Mouse (Mus musculus) liver, adult 2 months (tissue): ENCODE results near the gene Lrrc8a. TPM values are rescaled to one million over a fixed set of nuclear protein-coding genes. Genes with fewer than 3 reads are reported as not detected.

Experiments
- DNase-seq: peaks from one replicate; pipeline ENCODE4 v3.0.0-alpha.2; 2011; ENCODE audit warnings: low read depth, low spot score; ENCODE audit errors: extremely low read depth
- H3K27ac ChIP-seq: fragments of 200-500 bp; replicated peaks from 2 replicates; pipeline ENCODE4 v1.5.1; 2012; ENCODE audit warnings: low read depth, mild to moderate bottlenecking, control low read depth, inconsistent platforms, low read length; ENCODE audit not compliant: insufficient read depth
- H3K27me3 ChIP-seq: fragments of 200-500 bp; 2 replicates; pipeline ENCODE4 v1.6.1; 2012; ENCODE audit warnings: mild to moderate bottlenecking, moderate library complexity, low read length, inconsistent platforms; ENCODE audit not compliant: control insufficient read depth, insufficient read depth
- H3K36me3 ChIP-seq: fragments of 200-500 bp; 2 replicates; pipeline ENCODE4 v1.6.1; 2012; ENCODE audit warnings: low read length, inconsistent platforms; ENCODE audit not compliant: control insufficient read depth, insufficient read depth
- H3K4me1 ChIP-seq: fragments of 200-500 bp; 2 replicates; pipeline ENCODE4 v1.6.1; 2011; ENCODE audit warnings: low read length; ENCODE audit not compliant: control insufficient read depth, insufficient read depth
- H3K4me3 ChIP-seq: fragments of 200-500 bp; 2 replicates; pipeline ENCODE4 v1.5.1; 2011; ENCODE audit warnings: low read depth, mild to moderate bottlenecking, control low read depth, low read length, moderate library complexity; ENCODE audit not compliant: insufficient read depth
- H3K79me2 ChIP-seq: fragments of 200-500 bp; 2 replicates; pipeline ENCODE4 v1.6.1; 2012; ENCODE audit warnings: inconsistent platforms, mild to moderate bottlenecking, low read length, moderate library complexity; ENCODE audit not compliant: control insufficient read depth, insufficient read depth
- H3K9ac ChIP-seq: fragments of 200-500 bp; 2 replicates; pipeline ENCODE4 v1.6.1; 2012; ENCODE audit warnings: low read depth, mild to moderate bottlenecking, control low read depth, inconsistent platforms, low read length
- CTCF ChIP-seq: fragments of 200-500 bp; IDR thresholded peaks from 2 replicates; pipeline ENCODE4 v1.5.1; 2011; ENCODE audit warnings: low read depth, low read length, control low read depth
- POLR2A ChIP-seq: fragments of 200-500 bp; IDR thresholded peaks from 2 replicates; pipeline ENCODE4 v1.6.1; 2011; ENCODE audit warnings: low read length, control low read depth; ENCODE audit not compliant: insufficient read depth; ENCODE audit errors: extremely low read depth
- WGBS: fragments of 180-500 bp; shearing (Covaris S2); methylation state at CpG from one replicate; pipeline ENCODE4 v1.1.7; 2018; 5-methylcytosine and 5-hydroxymethylcytosine counted together
- polyA plus RNA-seq: library from polyadenylated mRNA; depleted of rRNA; stranded (reverse); fragments of >200 nt; gene quantifications from 2 replicates; pipeline ENCODE4 v1.2.3, GENCODE M21; 2012
- total RNA-seq: library from RNA; depleted of rRNA; stranded (reverse); fragments of >200 nt; gene quantifications from 2 replicates; pipeline ENCODE4 v1.2.3, GENCODE M21; 2014

Lrrc8a gene
- total and polyA plus RNA-seq, 2 experiments, result 8.5 to 22.6 TPM

DNA sequence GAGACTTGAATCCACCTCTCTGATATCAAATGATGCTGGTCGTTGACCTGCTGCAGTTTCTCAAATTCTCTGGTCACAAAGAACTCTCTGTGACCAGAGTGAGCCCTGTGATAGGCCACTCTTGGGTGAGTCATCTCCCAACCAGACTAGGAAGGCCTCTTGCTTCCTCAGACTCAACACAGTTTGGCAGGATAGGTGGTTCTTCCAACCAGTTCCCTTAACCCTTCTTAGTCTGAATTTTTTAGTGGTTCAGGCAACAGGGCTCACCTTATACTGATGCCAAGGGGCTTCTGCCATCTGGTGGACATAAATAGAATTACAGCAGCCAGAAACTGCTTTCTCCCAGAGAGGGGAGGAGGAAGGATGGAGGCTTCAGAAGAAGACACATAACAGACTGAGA lies 32.6 kb downstream of the Lrrc8a start:
- WGBS, result 0% methylated on average over 1 of the region's 1 CpGs
- H3K27ac ChIP-seq, result peak overlapping the region; percentile 15
- H3K9ac ChIP-seq, result no peak overlapping the region
- H3K27me3 ChIP-seq, result no peaks in the 10 kb centered on the region
- H3K4me3 ChIP-seq, result no peak overlapping the region
- H3K4me1 ChIP-seq, result peaks cover 32% of the 10 kb centered on the region
- peak; percentile 27; the same call in 1 of the 2 replicates for TF ChIP-seq CTCF
- TF ChIP-seq POLR2A, result no peak
- H3K79me2 ChIP-seq, result peaks cover 11% of the 10 kb centered on the region
- H3K36me3 ChIP-seq, result peaks cover 17% of the 10 kb centered on the region
- peak; percentile 94 for DNase-seq

DNA sequence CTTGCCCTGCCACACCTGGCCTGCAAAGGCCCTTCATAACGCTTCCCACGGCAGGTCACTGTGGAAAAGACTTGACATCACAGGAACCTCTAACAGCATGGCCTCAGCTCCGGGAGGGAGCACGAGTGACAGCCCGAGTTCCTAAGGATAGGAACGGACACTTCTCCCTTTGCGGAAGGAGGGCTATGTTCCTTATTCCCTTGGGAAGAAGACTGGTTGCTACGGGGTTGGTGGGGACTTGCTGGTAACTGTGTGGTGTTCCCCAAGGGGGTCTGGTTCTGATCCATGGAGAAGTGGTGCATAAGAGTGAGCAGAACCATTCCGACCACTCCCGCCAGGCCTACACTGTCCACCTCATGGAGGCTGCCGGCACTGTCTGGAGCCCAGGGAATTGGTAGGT lies 43.2 kb downstream of the Lrrc8a start, which contains the start of gene Gm28038:
Gene Gm28038, plus strand, starts transcription at position 301 of the 400 bp plus-strand sequence.
- DNase-seq, result no peak
- Histone ChIP-seq H3K4me3 (no peak within 1 kb of the TSS), H3K36me3 (peaks cover 7% of the 10 kb centered on the region; the same call in 1 of the 2 replicates), H3K27me3 (no peaks in the 10 kb centered on the region), H3K79me2 (peaks cover 5% of the 10 kb centered on the region; the same call in 1 of the 2 replicates), H3K27ac (no peak within 1 kb of the TSS), H3K9ac (no peak within 1 kb of the TSS), H3K4me1 (peaks cover 5% of the 10 kb centered on the region)
- TF ChIP-seq CTCF (no peak), POLR2A (no peak)
- 97% methylated on average over 11 of the region's 11 CpGs for WGBS

DNA sequence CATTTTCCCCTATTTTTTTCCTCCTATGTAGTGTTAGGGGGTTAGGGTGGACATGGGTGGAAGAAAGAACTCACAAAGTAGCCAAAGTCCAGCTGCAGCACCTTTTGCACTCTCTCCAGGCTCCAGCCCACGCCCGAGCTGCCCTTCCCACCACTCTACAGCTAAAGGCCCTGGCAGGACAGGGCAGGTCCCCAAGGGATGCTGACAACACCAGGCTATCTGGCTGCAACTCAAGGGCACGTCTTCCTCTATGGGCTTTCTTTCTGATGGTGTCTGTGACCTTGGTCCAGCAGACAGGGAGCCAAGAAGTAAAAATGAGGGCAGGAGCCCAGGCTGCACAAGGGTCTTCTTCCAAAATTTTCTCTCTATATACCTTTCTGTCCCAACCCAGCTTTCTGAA lies 44.1 kb downstream of the Lrrc8a start:
- H3K79me2 ChIP-seq, result peaks cover 12% of the 10 kb centered on the region; the same call in 1 of the 2 replicates
- peaks cover 7% of the 10 kb centered on the region; the same call in 1 of the 2 replicates for H3K36me3 ChIP-seq
- no peak for DNase-seq
- no peak overlapping the region for H3K4me3 ChIP-seq
- H3K9ac ChIP-seq, result no peak overlapping the region
- H3K27ac ChIP-seq, result no peak overlapping the region
- no peaks in the 10 kb centered on the region for H3K27me3 ChIP-seq
- whole genome bisulfite sequencing, result 66% methylated on average over 3 of the region's 3 CpGs
- TF ChIP-seq CTCF (no peak), POLR2A (no peak)
- H3K4me1 ChIP-seq, result peaks cover 5% of the 10 kb centered on the region

DNA sequence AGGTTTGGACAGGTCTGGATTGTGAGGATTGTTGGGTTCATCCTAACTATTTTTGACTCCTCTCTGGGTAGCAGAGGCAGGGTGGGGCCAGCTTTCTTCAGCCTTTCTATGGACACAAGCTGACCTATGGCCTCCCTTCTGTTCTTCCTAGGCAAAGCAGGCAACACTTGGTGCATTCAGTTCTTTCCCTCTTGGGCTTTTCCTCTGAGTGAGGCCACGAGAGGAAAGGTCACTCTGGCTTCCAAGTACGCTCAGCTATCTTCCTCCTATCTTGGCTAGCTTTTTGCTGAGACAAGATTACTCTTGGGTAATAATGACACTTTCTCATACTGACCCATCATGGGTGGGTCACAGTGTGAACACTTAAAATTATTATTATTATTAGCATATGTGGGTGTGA lies 45.7 kb downstream of the Lrrc8a start:
- H3K27me3 ChIP-seq, result no peaks in the 10 kb centered on the region
- DNase-seq, result no peak
- peaks cover 16% of the 10 kb centered on the region; the same call in 1 of the 2 replicates for H3K79me2 ChIP-seq
- 70% methylated on average over 2 of the region's 2 CpGs for WGBS
- peaks cover 2% of the 10 kb centered on the region; the same call in 1 of the 2 replicates for H3K36me3 ChIP-seq
- H3K27ac ChIP-seq, result no peak overlapping the region
- no peak overlapping the region for H3K4me3 ChIP-seq
- H3K9ac ChIP-seq, result no peak overlapping the region
- no peak for TF ChIP-seq CTCF
- no peak for TF ChIP-seq POLR2A
- peaks cover 8% of the 10 kb centered on the region for H3K4me1 ChIP-seq

DNA sequence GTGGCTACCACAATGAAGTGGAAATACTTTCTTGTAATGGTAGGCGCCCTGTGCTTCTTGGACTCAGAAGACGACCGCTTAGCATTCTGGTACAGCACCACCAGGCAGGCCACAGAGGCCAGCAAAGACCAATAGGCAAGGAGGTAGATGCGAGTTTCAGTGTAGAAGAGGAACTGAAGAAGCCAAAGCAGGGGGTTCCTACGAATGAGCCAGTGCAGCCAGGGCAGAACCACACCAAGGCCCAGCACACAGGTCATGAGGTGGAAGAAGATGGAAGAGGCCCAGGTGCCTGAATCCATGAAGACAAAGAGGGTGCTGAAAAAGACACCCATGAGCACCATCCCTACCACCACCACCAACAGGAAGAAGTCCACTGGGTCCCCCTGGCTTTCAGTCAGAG lies 47.5 kb downstream of the Lrrc8a start:
- no peak for TF ChIP-seq POLR2A
- TF ChIP-seq CTCF, result no peak
- 93% methylated on average over 5 of the region's 5 CpGs for WGBS
- H3K4me3 ChIP-seq, result no peak overlapping the region

DNA sequence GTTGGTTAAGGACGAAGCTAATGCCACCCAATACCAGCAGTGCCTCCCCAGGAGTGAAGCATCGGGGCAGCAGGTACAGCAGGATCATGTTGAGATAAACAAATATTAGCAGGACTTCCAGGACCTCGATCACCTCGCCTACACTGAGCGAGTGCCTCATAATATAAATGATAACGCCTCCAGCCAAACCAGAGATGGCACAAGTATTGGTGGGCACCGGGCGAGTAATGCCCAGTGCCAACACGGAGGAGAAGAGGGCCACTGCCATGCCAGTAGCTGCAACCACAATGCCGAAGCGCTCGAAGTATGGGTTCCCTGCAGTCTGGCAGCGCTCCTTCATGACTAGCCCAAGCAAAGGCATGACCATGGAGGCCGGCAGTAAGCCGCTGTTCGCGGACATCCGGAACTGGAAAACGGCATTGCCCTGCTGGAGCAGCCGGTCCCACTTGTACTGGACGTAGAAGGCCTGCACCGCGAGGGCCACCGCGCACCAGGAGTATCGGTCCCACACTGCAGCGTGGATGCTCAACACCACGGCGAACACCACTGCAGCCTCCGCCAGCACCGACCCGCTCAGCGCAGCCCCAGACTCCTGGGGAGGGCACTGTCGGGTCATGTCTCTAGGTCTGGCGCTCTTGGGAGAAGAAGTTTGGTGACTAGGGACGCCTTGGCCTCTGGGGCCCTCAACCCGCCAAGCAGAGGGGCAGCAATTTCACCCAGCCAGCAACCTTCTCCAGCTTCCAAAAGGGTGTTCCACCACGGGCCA lies 48.1 kb downstream of the Lrrc8a start:
- Histone ChIP-seq H3K36me3 (no peaks in the 10 kb centered on the region), H3K9ac (peak overlapping the region; percentile 88), H3K4me1 (peaks cover 8% of the 10 kb centered on the region), H3K27me3 (no peaks in the 10 kb centered on the region), H3K4me3 (peak overlapping the region; percentile 97), H3K79me2 (peaks cover 24% of the 10 kb centered on the region; the same call in 1 of the 2 replicates), H3K27ac (peak overlapping the region; percentile 45)
- TF ChIP-seq POLR2A, result no peak
- TF ChIP-seq CTCF, result no peak
- no peak for DNase-seq
- 4% methylated on average over 38 of the region's 38 CpGs for WGBS

More for the DNA sequence above, 47.5 kb downstream of the Lrrc8a start:
- H3K36me3 ChIP-seq, result no peaks in the 10 kb centered on the region
- H3K27ac ChIP-seq, result no peak overlapping the region
- H3K4me1 ChIP-seq, result peaks cover 8% of the 10 kb centered on the region
- peaks cover 18% of the 10 kb centered on the region; the same call in 1 of the 2 replicates for H3K79me2 ChIP-seq
- H3K27me3 ChIP-seq, result no peaks in the 10 kb centered on the region
- DNase-seq, result no peak
- H3K9ac ChIP-seq, result no peak overlapping the region
